ENCODE assay signal across 12 mouse cellular contexts in genomic region chr8:121727164-121727563, GRCm38 (mm10).
"Had no signal": no experiment of that assay in that cellular context is flagged by ENCODE, and none has a peak within 500 bp of the region (broad histone marks: within the 10 kb centered on the region; RNA-seq: fewer than 3 reads in every experiment).

No protein-coding gene starts in this region.

- H3K4me3 ChIP-seq: limb, embryonic 12.5 days; limb, embryonic 15.5 days; midbrain, embryonic 12.5 days had no signal

- DNase-seq: kidney, adult 9 months; kidney, postnatal 14 days; left cerebral cortex, postnatal 4 days; liver, postnatal 0 days; lung, embryonic 14.5 days; thymus, adult 18-20 months; thymus, postnatal 36 days had no signal

- H3K27ac ChIP-seq: limb, embryonic 12.5 days; limb, embryonic 15.5 days; liver, embryonic 14.5 days; macrophage; midbrain, embryonic 12.5 days had no signal
